In the genomic region with DNA sequence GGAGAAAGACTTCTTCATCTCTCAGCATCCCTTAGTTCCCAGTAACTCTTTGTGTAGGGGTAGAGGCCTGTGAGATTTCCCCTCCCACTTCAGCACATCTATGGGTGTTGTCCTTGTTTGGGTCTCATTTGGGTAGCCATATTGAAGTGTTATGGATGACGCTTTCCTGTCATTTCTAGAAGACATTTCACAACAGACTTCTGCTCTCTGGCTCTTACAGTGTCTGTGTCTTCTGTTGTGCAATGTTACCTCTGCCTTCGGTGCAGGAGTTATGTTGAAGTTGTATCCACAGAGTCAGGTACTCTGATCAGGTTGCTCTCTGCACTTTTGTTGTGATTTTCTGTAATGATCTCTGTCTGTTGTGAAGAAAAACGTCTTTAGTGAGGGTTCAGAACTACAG, we compare ENCODE assay signal across 26 mouse cellular contexts. TPM values are rescaled to one million over a fixed set of nuclear protein-coding genes. Genes with fewer than 3 reads are reported as not detected.
DNase-seq lines count a peak whose midpoint lies in the region; ATAC-seq lines count a peak whose summit lies in the region.
"Had no signal": no experiment of that assay in that cellular context is flagged by ENCODE, and none has a peak within 500 bp of the region (broad histone marks: within the 10 kb centered on the region; RNA-seq: fewer than 3 reads in every experiment).

No protein-coding gene starts in this region.

- H3K4me2 ChIP-seq in heart, embryonic 12.5 days = no peak overlapping the region
- H3K4me2 ChIP-seq: embryonic facial prominence, embryonic 13.5 days; embryonic facial prominence, embryonic 15.5 days; forebrain, embryonic 13.5 days; forebrain, embryonic 15.5 days had no signal

- H3K27me3 ChIP-seq in heart, embryonic 12.5 days (replicated peaks) = no peaks in the 10 kb centered on the region
- H3K27me3 ChIP-seq: CH12.LX; embryonic facial prominence, embryonic 13.5 days; embryonic facial prominence, embryonic 15.5 days; forebrain, embryonic 13.5 days; forebrain, embryonic 15.5 days; Patski had no signal

- peak; percentile 30 for DNase-seq in heart, adult 11 months
- DNase-seq in cerebellum, postnatal 4 days (ENCODE audit: low spot score in 2 of 2) = no peak
- no peak for DNase-seq in kidney, postnatal 14 days
- DNase-seq in ovary, adult 18-20 months (ENCODE audit: low spot score) = no peak
- DNase-seq: adrenal gland, adult 8-10 months; adrenal gland, postnatal 14 days; adrenal gland, postnatal 36 days; B cell, adult 2 months; cerebellum, adult 11-12 months; cerebellum, adult 2 months; cerebellum, adult 9-10 months; cerebellum, postnatal 10 days; cerebellum, postnatal 25 days; embryo, embryonic 11 days had no signal

- H3K4me3 ChIP-seq in heart, embryonic 12.5 days = no peak overlapping the region
- H3K4me3 ChIP-seq: embryonic facial prominence, embryonic 13.5 days; embryonic facial prominence, embryonic 15.5 days; forebrain, embryonic 13.5 days; forebrain, embryonic 15.5 days had no signal

- 75% methylated on average over 3 of the region's 3 CpGs for WGBS in heart, embryonic 12.5 days

- H3K9ac ChIP-seq in heart, embryonic 12.5 days = no peak overlapping the region
- H3K9ac ChIP-seq: embryonic facial prominence, embryonic 13.5 days; embryonic facial prominence, embryonic 15.5 days; forebrain, embryonic 13.5 days; forebrain, embryonic 15.5 days had no signal

- H3K27ac ChIP-seq in heart, embryonic 12.5 days (ENCODE audit: poor library complexity, severe bottlenecking) = no peak overlapping the region
- H3K27ac ChIP-seq: embryonic facial prominence, embryonic 13.5 days; embryonic facial prominence, embryonic 15.5 days; forebrain, embryonic 13.5 days; forebrain, embryonic 15.5 days had no signal

- no peaks in the 10 kb centered on the region for H3K9me3 ChIP-seq in heart, embryonic 12.5 days (replicated peaks)
- H3K9me3 ChIP-seq: embryonic facial prominence, embryonic 13.5 days; embryonic facial prominence, embryonic 15.5 days; forebrain, embryonic 13.5 days; forebrain, embryonic 15.5 days; G1E had no signal

- no peak for ATAC-seq in heart, embryonic 12.5 days (ENCODE audit: insufficient number of reproducible peaks, low FRiP score)
- ATAC-seq in megakaryocyte, adult 5-6 weeks (ENCODE audit: poor library complexity, severe bottlenecking) = peak; percentile 97
- ATAC-seq in monocyte, adult 5-6 weeks (replicated peaks; ENCODE audit: insufficient number of reproducible peaks, low FRiP score, low TSS enrichment, poor library complexity, severe bottlenecking) = 0 out of 2 replicates have a peak, but pooled peaks have one; percentile 22
- ATAC-seq: activated CD4-positive, CD25-positive, alpha-beta regulatory T cell, adult 4 months; CD4-positive, CD25-positive, alpha-beta regulatory T cell, adult 4 months; forebrain, embryonic 13.5 days; forebrain, embryonic 15.5 days; Patski had no signal

- no peaks in the 10 kb centered on the region for H3K4me1 ChIP-seq in heart, embryonic 12.5 days (replicated peaks)
- H3K4me1 ChIP-seq: embryonic facial prominence, embryonic 13.5 days; embryonic facial prominence, embryonic 15.5 days; forebrain, embryonic 13.5 days; forebrain, embryonic 15.5 days had no signal

- H3K36me3 ChIP-seq in heart, embryonic 12.5 days = peaks cover 4% of the 10 kb centered on the region

RNA-seq across cellular contexts. Expression of gene Ift57, which starts 14.3 kb away (rescaled TPM):
- 19.5 and 19.8 TPM in 2 replicates for polyA plus RNA-seq in heart, embryonic 12.5 days (2016; fragmentation: Nextera tagmentation; extraction: Ambion mirVana)
- total RNA-seq in megakaryocyte, adult 5-6 weeks (2015) = 13.6 and 20.6 TPM in 2 replicates
- 21.9 and 24.9 TPM in 2 replicates for total RNA-seq in megakaryocyte, adult 5-6 weeks (2017)
- 6.9 to 24.7 TPM (median 14.1 TPM) in 3 replicates for total RNA-seq in monocyte, adult 5-6 weeks (2017)
